Comparison of ENCODE assay signal across 8 mouse cellular contexts in genomic region chr10:123342591-123343236, GRCm38 (mm10).
DNase-seq lines count a peak whose midpoint lies in the region; ATAC-seq and TF ChIP-seq lines count a peak whose summit lies in the region.

No protein-coding gene starts in this region.

- H3K9ac ChIP-seq in intestine, postnatal 0 days (ENCODE audit: low read depth, low read length), result no peak overlapping the region
- no peak overlapping the region for H3K9ac ChIP-seq in intestine, embryonic 16.5 days (ENCODE audit: low read depth, low read length)
- H3K9ac ChIP-seq in embryonic facial prominence, embryonic 11.5 days (replicated peaks; ENCODE audit: low read length), result no peak overlapping the region

- H3K4me2 ChIP-seq in intestine, postnatal 0 days (replicated peaks; ENCODE audit: low read depth), result no peak overlapping the region
- no peak overlapping the region for H3K4me2 ChIP-seq in intestine, embryonic 16.5 days (ENCODE audit: low read depth, low read length)
- no peak overlapping the region for H3K4me2 ChIP-seq in embryonic facial prominence, embryonic 11.5 days (ENCODE audit: low read depth, low read length)

- no peak for ATAC-seq in intestine, postnatal 0 days
- ATAC-seq in intestine, embryonic 16.5 days, result no peak
- ATAC-seq in embryonic facial prominence, embryonic 11.5 days (replicated peaks; ENCODE audit: insufficient number of reproducible peaks, low FRiP score, low TSS enrichment, low read depth), result no peak
- no peak for ATAC-seq in megakaryocyte, adult 5-6 weeks (ENCODE audit: poor library complexity, severe bottlenecking)

- H3K4me1 ChIP-seq in intestine, postnatal 0 days (replicated peaks; ENCODE audit: control insufficient read depth, insufficient read depth, low read length), result no peaks in the 10 kb centered on the region
- no peaks in the 10 kb centered on the region for H3K4me1 ChIP-seq in intestine, embryonic 16.5 days (ENCODE audit: control insufficient read depth, insufficient read depth, low read length)
- H3K4me1 ChIP-seq in embryonic facial prominence, embryonic 11.5 days (ENCODE audit: control insufficient read depth, insufficient read depth, low read length), result no peaks in the 10 kb centered on the region

- DNase-seq in ZHBTc4 (ENCODE audit: low read depth, low spot score), result peak; percentile 25
- peak; percentile 69 for DNase-seq in embryonic facial prominence, embryonic 11.5 days (ENCODE audit: low spot score)
- DNase-seq in kidney, postnatal 14 days, result peak; percentile 23
- DNase-seq in mesoderm, embryonic 11.5 days (ENCODE audit: low read depth, low spot score), result peak; percentile 41
- DNase-seq in spleen, postnatal 4 days (ENCODE audit: low spot score in 2 of 2), result no peak

- no peaks in the 10 kb centered on the region for H3K27me3 ChIP-seq in intestine, postnatal 0 days (replicated peaks; ENCODE audit: control insufficient read depth, insufficient read depth, low read length)
- H3K27me3 ChIP-seq in intestine, embryonic 16.5 days (replicated peaks; ENCODE audit: control insufficient read depth, insufficient read depth, low read length), result no peaks in the 10 kb centered on the region
- H3K27me3 ChIP-seq in embryonic facial prominence, embryonic 11.5 days (ENCODE audit: control insufficient read depth, insufficient read depth, low read length), result no peaks in the 10 kb centered on the region

- no peaks in the 10 kb centered on the region for H3K36me3 ChIP-seq in intestine, postnatal 0 days (ENCODE audit: control insufficient read depth, insufficient read depth)
- H3K36me3 ChIP-seq in intestine, embryonic 16.5 days (ENCODE audit: control insufficient read depth, insufficient read depth, low read length), result no peaks in the 10 kb centered on the region
- no peaks in the 10 kb centered on the region for H3K36me3 ChIP-seq in embryonic facial prominence, embryonic 11.5 days (replicated peaks; ENCODE audit: control insufficient read depth, insufficient read depth, low read depth, low read length)

- no peaks in the 10 kb centered on the region for H3K9me3 ChIP-seq in intestine, postnatal 0 days (ENCODE audit: control insufficient read depth)
- H3K9me3 ChIP-seq in intestine, embryonic 16.5 days (ENCODE audit: control insufficient read depth, low read length), result no peaks in the 10 kb centered on the region
- H3K9me3 ChIP-seq in embryonic facial prominence, embryonic 11.5 days (replicated peaks; ENCODE audit: control insufficient read depth, low read length), result no peaks in the 10 kb centered on the region

- TF ChIP-seq CTCF in intestine, postnatal 0 days (IDR thresholded peaks at IDR 0.05; ENCODE audit: low read depth), result peak; percentile 73

- H3K27ac ChIP-seq in intestine, postnatal 0 days (ENCODE audit: low read depth, low read length), result no peak overlapping the region
- H3K27ac ChIP-seq in intestine, embryonic 16.5 days (ENCODE audit: low read length), result no peak overlapping the region
- H3K27ac ChIP-seq in embryonic facial prominence, embryonic 11.5 days (replicated peaks; ENCODE audit: low read depth, low read length), result no peak overlapping the region

- no peak overlapping the region for H3K4me3 ChIP-seq in intestine, postnatal 0 days (ENCODE audit: low read depth, low read length)
- H3K4me3 ChIP-seq in intestine, embryonic 16.5 days (ENCODE audit: low read length), result no peak overlapping the region
- no peak overlapping the region for H3K4me3 ChIP-seq in embryonic facial prominence, embryonic 11.5 days (ENCODE audit: low read depth, low read length)

- 28% methylated on average over 5 of the region's 5 CpGs for WGBS in intestine, postnatal 0 days
- 29% methylated on average over 5 of the region's 5 CpGs for WGBS in intestine, embryonic 16.5 days
- WGBS in embryonic facial prominence, embryonic 11.5 days, result 25% methylated on average over 5 of the region's 5 CpGs

Comparison
In these comparisons a context has a peak if more than half of its experiments do, and no peak if none do; other contexts are left out.
1. DNase-seq: peak in ZHBTc4 (single experiment), embryonic facial prominence, embryonic 11.5 days (single experiment), kidney, postnatal 14 days (single experiment) and mesoderm, embryonic 11.5 days (single experiment); none in spleen, postnatal 4 days (0 of 2).